Mouse (Mus musculus) kidney, embryonic 16.5 days (tissue): Measurements from ENCODE around the gene Zdhhc14. TPM values are rescaled to one million over a fixed set of nuclear protein-coding genes. Genes with fewer than 3 reads are reported as not detected.

Experiments used
- ATAC-seq: fragments of 200-750 bp; cut with Nextera tagmentation; 2 replicates; pipeline ENCODE4 v1.8.0; 2017; ENCODE audit warnings: moderate TSS enrichment; ENCODE audit not compliant: low FRiP score, low TSS enrichment
- H3K27ac ChIP-seq: fragments of 300-500 bp; sonication (generic); 2 replicates; pipeline ENCODE4 v1.5.1; 2014; ENCODE audit warnings: low read length
- H3K27me3 ChIP-seq: fragments of 300-500 bp; sonication (generic); 2 replicates; pipeline ENCODE4 v1.6.1; 2014; ENCODE audit warnings: low read length, control low read depth, mixed read lengths; ENCODE audit not compliant: insufficient read depth
- H3K36me3 ChIP-seq: fragments of 300-500 bp; sonication (generic); 2 replicates; pipeline ENCODE4 v1.6.1; 2014; ENCODE audit warnings: low read length, control low read depth, mixed read lengths; ENCODE audit not compliant: insufficient read depth
- H3K4me1 ChIP-seq: fragments of 300-500 bp; sonication (generic); 2 replicates; pipeline ENCODE4 v1.6.1; 2014; ENCODE audit warnings: low read length, control low read depth, mixed read lengths; ENCODE audit not compliant: insufficient read depth
- H3K4me2 ChIP-seq: fragments of 300-500 bp; sonication (generic); replicated peaks from 2 replicates; pipeline ENCODE4 v1.6.1; 2014; ENCODE audit warnings: low read depth, low read length
- H3K4me3 ChIP-seq: fragments of 300-500 bp; sonication (generic); 2 replicates; pipeline ENCODE4 v1.5.1; 2014; ENCODE audit warnings: mild to moderate bottlenecking, low read length
- H3K9ac ChIP-seq: fragments of 300-500 bp; sonication (generic); replicated peaks from 2 replicates; pipeline ENCODE4 v1.6.1; 2014; ENCODE audit warnings: low read length
- H3K9me3 ChIP-seq: fragments of 300-500 bp; sonication (generic); 2 replicates; pipeline ENCODE4 v1.6.1; 2016; ENCODE audit warnings: low read length, control low read depth
- WGBS: fragments of 180-500 bp; shearing (Covaris S2); extraction: QIAGEN DNeasy Blood & Tissue Kit; methylation state at CpG from one replicate; pipeline ENCODE4 v1.1.7; 2014; 5-methylcytosine and 5-hydroxymethylcytosine counted together
- polyA plus RNA-seq: library from polyadenylated mRNA; unstranded; fragments of >200 nt; fragmentation: Nextera tagmentation; extraction: Ambion mirVana; gene quantifications from 2 replicates; pipeline ENCODE4 v1.2.1, GENCODE M21; 2015

The Zdhhc14 gene
- polyA plus RNA-seq, 1 experiment from 2014 or later, result 2.5 TPM

GRCm38 (mm10) chr17:5521532-5521931 lies 29.2 kb downstream of the Zdhhc14 start:
- Histone ChIP-seq H3K9ac (no peak overlapping the region), H3K4me2 (no peak overlapping the region), H3K9me3 (0 out of 2 replicates have a peak, but pooled peaks cover 3% of the 10 kb centered on the region), H3K27ac (no peak overlapping the region), H3K4me3 (no peak overlapping the region), H3K36me3 (no peaks in the 10 kb centered on the region), H3K27me3 (no peaks in the 10 kb centered on the region), H3K4me1 (no peaks in the 10 kb centered on the region)
- WGBS, result 60% methylated on average over 1 of the region's 1 CpGs
- no peak for ATAC-seq

GRCm38 (mm10) chr17:5529552-5529951 lies 37.2 kb downstream of the Zdhhc14 start:
- 85% methylated on average over 6 of the region's 6 CpGs for WGBS
- Histone ChIP-seq H3K36me3 (no peaks in the 10 kb centered on the region), H3K4me1 (no peaks in the 10 kb centered on the region), H3K4me3 (no peak overlapping the region), H3K9me3 (no peaks in the 10 kb centered on the region), H3K27ac (no peak overlapping the region), H3K4me2 (no peak overlapping the region), H3K9ac (no peak overlapping the region), H3K27me3 (no peaks in the 10 kb centered on the region)
- no peak for ATAC-seq

DNA sequence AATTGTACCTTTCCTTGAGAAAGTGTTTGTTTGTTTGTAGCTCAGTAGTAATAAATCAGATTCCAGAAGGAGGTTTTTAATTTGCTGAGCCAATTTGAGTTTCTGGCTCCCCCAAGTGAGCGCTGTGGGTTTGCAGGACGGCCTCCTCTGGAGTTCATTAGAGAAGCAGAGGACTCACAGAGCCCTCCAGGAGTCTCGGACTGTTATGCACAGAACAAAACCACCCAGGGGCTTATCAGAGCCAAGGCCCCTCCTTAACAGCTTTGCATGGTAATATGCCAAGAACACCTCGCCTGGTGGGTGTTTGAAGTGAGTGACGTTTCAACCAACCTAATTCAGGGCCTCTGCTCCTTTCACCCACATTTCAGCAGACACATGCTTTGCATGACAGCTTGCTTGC lies 40.5 kb downstream of the Zdhhc14 start:
- no peaks in the 10 kb centered on the region for H3K9me3 ChIP-seq
- no peaks in the 10 kb centered on the region for H3K36me3 ChIP-seq
- WGBS, result 60% methylated on average over 5 of the region's 5 CpGs
- no peak overlapping the region for H3K9ac ChIP-seq
- H3K4me1 ChIP-seq, result peaks cover 2% of the 10 kb centered on the region; the same call in 1 of the 2 replicates
- ATAC-seq, result no peak
- no peak overlapping the region for H3K4me3 ChIP-seq
- H3K4me2 ChIP-seq, result no peak overlapping the region
- H3K27me3 ChIP-seq, result no peaks in the 10 kb centered on the region
- no peak overlapping the region for H3K27ac ChIP-seq

DNA sequence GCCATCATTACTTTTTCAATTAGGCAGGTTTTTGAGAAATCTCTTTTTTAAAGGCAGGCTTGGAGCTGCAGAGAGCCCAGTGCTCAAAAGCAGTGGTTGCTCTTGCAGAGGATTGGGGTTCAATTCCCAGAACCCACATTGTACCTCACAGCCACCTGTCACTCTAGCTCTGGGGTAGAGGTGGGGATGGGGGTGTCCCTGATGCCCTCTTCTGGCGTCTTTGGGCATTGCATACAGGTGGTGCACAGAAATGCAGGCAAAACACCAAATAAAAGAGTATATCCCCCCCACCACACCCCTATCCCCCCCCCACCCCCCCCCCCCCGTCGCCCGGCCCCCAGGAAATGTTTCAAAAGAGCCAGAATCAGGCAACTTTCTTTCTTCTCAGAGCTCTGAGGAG lies 43.0 kb downstream of the Zdhhc14 start:
- Histone ChIP-seq H3K27me3 (no peaks in the 10 kb centered on the region), H3K9me3 (no peaks in the 10 kb centered on the region), H3K4me1 (peaks cover 4% of the 10 kb centered on the region; the same call in 1 of the 2 replicates), H3K27ac (no peak overlapping the region), H3K4me3 (no peak overlapping the region), H3K9ac (no peak overlapping the region), H3K36me3 (no peaks in the 10 kb centered on the region), H3K4me2 (no peak overlapping the region)
- 30% methylated on average over 1 of the region's 4 CpGs for WGBS
- ATAC-seq, result no peak

DNA sequence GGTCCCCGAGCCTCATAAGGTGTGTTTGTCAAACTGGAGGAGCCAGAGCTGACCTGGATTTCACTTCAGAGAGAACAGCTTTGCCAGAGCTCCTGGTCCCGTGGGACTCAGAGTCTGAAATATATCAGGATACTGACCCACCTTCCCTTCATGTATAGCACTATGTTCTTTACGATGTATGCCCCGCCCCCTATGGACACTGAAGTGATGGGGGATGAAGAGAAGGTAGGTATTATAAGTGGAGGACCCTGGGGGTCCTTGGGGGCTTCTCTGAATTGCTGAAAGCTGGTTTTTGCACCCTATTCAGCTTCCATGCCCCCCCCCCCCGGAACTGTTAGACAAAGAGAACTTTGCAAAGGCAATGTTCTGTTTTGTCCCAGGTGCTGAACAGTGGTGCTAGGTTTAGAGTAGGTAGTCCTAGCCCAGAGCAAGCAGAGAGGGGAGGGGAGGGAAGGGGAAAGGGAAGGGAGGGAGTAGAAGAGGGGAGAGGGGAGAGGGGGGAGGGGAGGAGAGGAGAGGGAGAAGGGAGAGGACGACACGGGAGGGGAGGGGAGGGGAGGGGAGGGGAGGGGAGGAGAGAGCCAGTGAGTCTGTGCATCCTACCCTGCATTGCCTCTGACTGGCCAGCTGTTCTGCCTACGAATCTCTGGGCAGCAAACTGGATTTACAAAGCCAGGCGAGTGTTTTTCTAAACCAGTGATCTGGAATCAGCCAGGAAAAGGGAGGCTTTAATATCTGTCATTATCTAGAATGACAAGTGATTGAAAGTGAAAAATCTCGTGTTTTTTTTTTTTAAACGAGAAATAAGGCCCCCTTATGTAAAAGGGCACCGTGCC lies 44.1 kb downstream of the Zdhhc14 start:
- no peaks in the 10 kb centered on the region for H3K27me3 ChIP-seq
- 51% methylated on average over 11 of the region's 12 CpGs for WGBS
- no peaks in the 10 kb centered on the region for H3K36me3 ChIP-seq
- no peak overlapping the region for H3K4me2 ChIP-seq
- H3K27ac ChIP-seq, result no peak overlapping the region
- H3K9ac ChIP-seq, result no peak overlapping the region
- peaks cover 4% of the 10 kb centered on the region; the same call in 1 of the 2 replicates for H3K4me1 ChIP-seq
- no peaks in the 10 kb centered on the region for H3K9me3 ChIP-seq
- H3K4me3 ChIP-seq, result no peak overlapping the region
- peak; percentile 23; the same call in 1 of the 2 replicates for ATAC-seq

- H3K4me2 ChIP-seq, result no peak overlapping the region
- no peak for ATAC-seq
- H3K27ac ChIP-seq, result no peak overlapping the region
- WGBS, result 47% methylated on average over 11 of the region's 11 CpGs
- no peaks in the 10 kb centered on the region for H3K36me3 ChIP-seq
- no peak overlapping the region for H3K9ac ChIP-seq
- H3K4me3 ChIP-seq, result no peak overlapping the region
- H3K4me1 ChIP-seq, result peaks cover 4% of the 10 kb centered on the region; the same call in 1 of the 2 replicates
- no peaks in the 10 kb centered on the region for H3K9me3 ChIP-seq
- H3K27me3 ChIP-seq, result no peaks in the 10 kb centered on the region
Observed at GRCm38 (mm10) chr17:5537095-5537575, 44.8 kb downstream of the Zdhhc14 start.

GRCm38 (mm10) chr17:5542177-5542576 lies 49.8 kb downstream of the Zdhhc14 start:
- 72% methylated on average over 2 of the region's 2 CpGs for WGBS
- ATAC-seq, result no peak
- H3K27me3 ChIP-seq, result no peaks in the 10 kb centered on the region

GRCm38 (mm10) chr17:5544065-5544464 lies 51.7 kb downstream of the Zdhhc14 start:
- Histone ChIP-seq H3K4me3 (no peak overlapping the region), H3K4me2 (no peak overlapping the region), H3K9ac (no peak overlapping the region), H3K27me3 (no peaks in the 10 kb centered on the region), H3K9me3 (no peaks in the 10 kb centered on the region), H3K4me1 (no peaks in the 10 kb centered on the region), H3K27ac (no peak overlapping the region), H3K36me3 (no peaks in the 10 kb centered on the region)
- WGBS, result 74% methylated on average over 5 of the region's 5 CpGs
- ATAC-seq, result no peak

More at GRCm38 (mm10) chr17:5542177-5542576, 49.8 kb downstream of the Zdhhc14 start:
- H3K4me3 ChIP-seq, result no peak overlapping the region
- no peaks in the 10 kb centered on the region for H3K36me3 ChIP-seq
- H3K9ac ChIP-seq, result no peak overlapping the region
- H3K27ac ChIP-seq, result no peak overlapping the region
- H3K4me1 ChIP-seq, result peaks cover 4% of the 10 kb centered on the region; the same call in 1 of the 2 replicates
- no peaks in the 10 kb centered on the region for H3K9me3 ChIP-seq
- H3K4me2 ChIP-seq, result no peak overlapping the region

DNA sequence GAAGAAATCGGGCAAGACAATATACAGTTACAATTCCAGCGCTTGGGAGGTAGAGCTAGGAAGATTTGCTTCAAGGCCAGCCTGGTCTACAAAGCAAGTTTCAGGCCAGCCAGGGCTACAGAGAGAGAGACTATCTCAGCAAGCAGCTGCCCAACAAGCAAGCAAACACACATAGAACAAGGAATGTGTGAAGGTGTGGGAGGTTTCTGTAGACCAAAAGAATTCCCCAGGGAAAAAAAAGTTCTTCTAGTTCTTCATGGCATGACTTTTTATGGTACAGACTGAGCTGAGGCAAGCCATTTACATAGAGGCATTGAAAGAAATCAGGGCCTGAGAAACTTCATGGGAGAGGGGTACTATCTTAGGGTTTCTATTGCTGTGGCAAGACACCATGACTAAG lies 52.7 kb downstream of the Zdhhc14 start:
- Histone ChIP-seq H3K9me3 (no peaks in the 10 kb centered on the region), H3K4me1 (no peaks in the 10 kb centered on the region), H3K4me3 (no peak overlapping the region), H3K27me3 (no peaks in the 10 kb centered on the region), H3K9ac (no peak overlapping the region), H3K36me3 (no peaks in the 10 kb centered on the region), H3K4me2 (no peak overlapping the region), H3K27ac (no peak overlapping the region)
- WGBS, result 97% methylated on average over 2 of the region's 2 CpGs
- no peak for ATAC-seq

- no peak overlapping the region for H3K4me2 ChIP-seq
- no peaks in the 10 kb centered on the region for H3K36me3 ChIP-seq
- no peak overlapping the region for H3K27ac ChIP-seq
- H3K9ac ChIP-seq, result no peak overlapping the region
- H3K4me1 ChIP-seq, result peaks cover 8% of the 10 kb centered on the region; the same call in 1 of the 2 replicates
- 92% methylated on average over 2 of the region's 2 CpGs for WGBS
- no peaks in the 10 kb centered on the region for H3K27me3 ChIP-seq
- no peak overlapping the region for H3K4me3 ChIP-seq
- no peaks in the 10 kb centered on the region for H3K9me3 ChIP-seq
- no peak for ATAC-seq
Observed at GRCm38 (mm10) chr17:5548546-5548945, 56.2 kb downstream of the Zdhhc14 start.
